Mouse (Mus musculus) kidney, adult 18-20 months (tissue): ENCODE data around the gene Trim26.

Experiments used
- DNase-seq: peaks from one replicate; pipeline ENCODE4 v3.0.0; 2021

Gene Trim26

GRCm38 (mm10) chr17:36900691-36901090 is 63.8 kb downstream of the Trim26 start:
- DNase-seq, result no peak

GRCm38 (mm10) chr17:36903651-36904050 is 66.7 kb downstream of the Trim26 start:
- DNase-seq, result no peak

GRCm38 (mm10) chr17:36908235-36908634 is 71.3 kb downstream of the Trim26 start:
- DNase-seq, result no peak
